Mouse (Mus musculus) lung, postnatal 25 days (tissue): ENCODE measurements around the gene C1qb.

Source experiments
- DNase-seq: peaks from one replicate; pipeline ENCODE4 v3.0.0; 2022; ENCODE audit warnings: low spot score

C1qb gene

DNA sequence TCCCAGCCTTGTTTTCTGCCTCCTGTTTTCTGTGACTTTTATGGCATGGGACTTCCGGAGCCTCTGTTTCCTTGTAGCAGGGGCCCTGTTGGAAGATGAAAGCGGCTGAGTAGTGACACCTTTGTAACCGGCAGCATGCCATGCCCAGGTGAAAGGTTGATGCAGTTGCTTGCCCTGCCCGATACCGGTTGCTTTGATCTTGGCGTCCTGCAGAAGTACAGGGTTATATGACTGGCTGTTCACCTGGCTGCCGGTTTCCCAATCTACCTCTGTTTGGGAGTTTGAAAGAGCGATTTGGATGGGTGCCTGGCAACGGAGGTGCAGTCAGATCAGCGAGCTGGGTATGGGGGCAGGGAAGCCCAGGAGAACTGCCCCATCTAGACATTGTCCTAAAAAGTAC, 43.2 kb downstream of the C1qb start:
- no peak for DNase-seq

DNA sequence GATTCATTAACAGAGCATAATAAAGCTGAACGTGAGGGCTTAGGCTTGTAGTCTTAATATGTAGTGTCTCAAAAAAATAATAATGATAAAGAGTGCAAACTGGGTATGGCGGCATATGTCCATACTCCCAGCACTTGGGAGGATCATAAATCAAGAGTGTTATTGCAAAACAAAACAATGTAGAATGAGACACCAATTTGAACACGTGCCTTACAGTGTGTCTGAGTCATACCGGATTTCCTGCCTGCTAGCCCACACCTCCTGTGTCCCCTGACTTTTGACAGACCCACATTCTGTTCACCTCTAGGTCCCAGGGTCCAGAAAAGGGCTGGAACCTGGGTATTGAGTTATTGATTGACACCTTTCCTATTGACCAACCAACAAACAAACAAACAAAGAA, 44.0 kb downstream of the C1qb start:
- DNase-seq = no peak

DNA sequence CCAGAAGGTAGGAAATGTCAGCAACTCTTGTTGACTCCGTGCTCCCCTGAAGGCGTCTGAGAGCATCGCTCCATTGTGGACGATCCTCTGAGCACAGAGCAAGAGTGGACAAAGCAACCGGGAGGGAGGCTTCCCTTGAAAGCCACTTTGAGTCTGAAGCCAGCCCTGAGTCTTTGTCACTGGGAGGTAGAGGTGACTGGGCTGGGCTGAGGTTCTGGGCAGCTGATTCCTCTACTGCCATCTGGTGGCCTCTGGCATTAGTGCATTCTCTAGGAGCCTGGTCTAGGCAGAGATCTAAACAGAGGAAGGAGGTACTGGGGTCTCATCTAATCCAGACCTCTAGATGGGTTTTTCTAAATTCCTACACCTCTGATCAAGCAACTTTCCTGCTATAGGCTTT, 44.9 kb downstream of the C1qb start:
- peak; percentile 69 for DNase-seq

DNA sequence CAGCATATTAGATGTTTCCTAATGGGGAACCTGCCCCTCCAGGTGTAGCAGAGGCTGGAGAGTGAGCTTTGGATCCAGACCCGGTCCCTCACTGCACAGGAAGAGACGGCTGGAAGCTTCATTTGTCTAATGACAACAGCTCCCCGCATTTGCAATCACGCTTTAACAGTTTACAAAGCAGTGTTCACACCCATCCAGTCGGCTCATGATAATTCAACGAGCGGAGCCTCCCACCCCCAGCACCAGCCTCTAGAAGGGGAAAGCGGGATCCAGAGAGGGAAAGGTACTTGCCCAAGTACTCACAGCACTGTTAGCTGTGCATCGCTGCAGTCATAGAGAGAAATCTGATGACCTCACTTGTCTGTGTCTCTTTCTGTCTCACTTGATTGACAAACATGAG, 47.5 kb downstream of the C1qb start:
- DNase-seq = no peak

DNA sequence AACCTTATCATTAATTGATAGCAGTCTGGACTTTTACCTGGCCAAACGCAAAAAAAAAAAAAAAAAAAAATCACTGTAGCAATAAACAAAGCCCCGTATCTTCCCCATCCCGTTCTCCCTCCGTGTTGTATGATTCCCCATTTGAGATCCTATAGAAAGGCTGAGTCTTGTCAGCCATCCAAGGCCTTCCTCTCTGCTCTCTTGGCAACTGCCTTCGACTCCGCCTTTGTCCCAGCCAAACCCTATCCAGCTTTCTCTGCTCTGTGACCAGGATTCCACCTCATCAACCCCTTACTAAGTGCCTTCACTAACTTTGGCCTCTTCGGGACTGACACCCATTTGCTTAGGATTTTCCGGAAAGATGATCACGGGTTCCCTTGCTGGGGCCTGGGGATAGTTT, 48.0 kb downstream of the C1qb start:
- DNase-seq = no peak

DNA sequence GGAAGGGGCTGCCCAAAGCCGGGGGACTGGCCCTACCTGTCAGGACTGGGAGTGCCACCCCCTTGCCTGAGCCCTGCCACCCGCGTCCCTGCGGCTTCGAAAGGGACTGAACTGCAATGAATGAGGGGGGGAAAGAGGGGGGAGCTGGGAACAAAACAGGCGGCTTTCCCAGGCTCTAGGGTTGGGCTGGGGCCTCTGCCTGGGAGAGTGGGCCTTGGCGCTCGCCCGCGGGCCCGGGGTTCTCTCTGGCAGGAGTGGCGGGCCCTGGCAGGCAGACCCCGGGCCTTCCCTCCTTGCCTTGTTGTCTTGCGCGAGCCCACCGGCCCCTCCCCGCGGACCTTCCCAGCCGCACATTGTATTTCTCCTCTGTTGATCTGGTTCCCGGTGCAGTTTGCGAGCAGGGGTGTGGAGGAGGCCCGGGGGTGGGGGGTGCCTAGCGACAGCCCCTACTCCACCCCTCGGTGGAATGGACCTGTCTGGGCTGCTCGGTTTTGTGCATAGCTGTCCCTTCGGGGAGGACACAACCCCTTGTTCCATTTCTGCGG, 49.5 kb downstream of the C1qb start:
- DNase-seq = no peak

DNA sequence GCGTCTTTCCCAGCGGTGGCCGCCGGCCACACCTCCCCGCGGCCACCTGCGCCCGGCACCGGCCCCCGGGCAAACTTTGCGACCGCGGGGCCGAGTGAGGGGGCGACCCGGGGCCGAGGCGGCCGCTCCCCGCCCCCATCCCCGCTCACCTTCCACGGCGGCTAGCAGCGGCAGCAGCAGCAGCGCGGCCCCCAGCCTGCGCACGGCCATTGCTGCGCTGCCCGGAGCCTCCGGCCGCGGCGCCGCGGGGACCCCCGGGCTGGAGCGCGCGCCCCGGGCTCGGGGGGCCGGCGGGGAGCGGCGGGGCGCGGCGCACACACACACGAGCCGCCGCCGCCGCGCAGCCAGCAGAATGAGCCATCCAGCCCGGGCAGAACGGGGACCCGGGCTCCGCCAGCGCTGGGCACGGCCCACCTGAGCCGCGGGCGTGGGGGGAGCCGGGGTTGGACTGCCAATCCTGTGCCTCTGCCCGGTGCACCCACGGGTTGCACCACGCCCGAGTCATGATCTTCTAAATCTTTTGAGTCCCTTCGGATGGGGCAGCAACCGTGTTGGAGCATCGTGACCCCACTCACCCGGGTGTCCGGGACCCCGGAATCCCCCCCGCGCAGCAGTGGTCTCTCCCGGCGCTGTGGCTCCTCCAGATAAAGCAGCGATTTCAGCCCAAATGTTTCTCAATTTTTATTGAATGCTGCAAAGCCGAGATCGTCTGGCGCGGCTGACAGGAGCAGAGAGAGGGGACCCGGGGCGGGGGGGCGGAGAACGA, 50.2 kb downstream of the C1qb start, which contains the start of gene Ephb2:
Gene Ephb2 (minus strand): TSS at position 368 of the 766 bp plus-strand sequence.
- DNase-seq = peak; percentile 20

DNA sequence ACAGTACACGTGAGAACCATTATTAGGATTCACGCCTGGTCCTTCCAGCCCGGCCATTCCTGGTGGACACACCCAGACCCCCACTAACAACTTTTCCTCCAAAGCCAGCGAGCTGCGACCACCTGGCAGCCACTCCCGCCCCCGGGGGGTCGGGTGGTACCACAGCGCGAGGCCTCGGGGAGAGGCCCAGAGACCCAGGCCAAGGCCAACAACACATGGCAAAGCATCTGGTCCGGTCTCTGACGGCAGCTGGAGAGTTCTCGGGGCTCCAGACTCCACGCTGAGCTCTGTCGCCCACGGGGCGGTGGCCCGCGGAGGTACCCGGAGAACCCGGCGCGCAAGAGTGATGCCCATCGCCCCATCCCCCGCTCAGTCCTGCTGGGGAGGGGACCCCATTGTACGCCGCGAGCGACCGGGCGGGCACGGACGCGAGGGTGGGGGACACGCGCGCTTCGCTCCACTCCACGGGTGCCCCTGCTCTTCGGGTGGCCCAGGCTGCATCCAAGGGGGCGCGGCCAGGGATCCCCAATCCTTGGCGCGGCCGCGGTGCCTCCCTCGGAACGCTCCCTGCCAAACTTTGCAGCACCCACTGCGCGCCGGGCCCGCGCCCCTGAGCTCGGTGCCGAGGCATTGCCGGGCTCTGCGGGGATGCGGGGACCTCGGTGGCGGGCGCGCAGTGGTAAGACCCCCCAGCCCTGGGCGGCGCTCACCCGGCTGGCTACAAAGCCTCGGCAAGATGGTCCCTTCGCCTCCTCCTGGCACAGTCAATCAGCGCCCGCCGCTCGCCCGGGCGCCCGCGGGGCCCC, 51.0 kb downstream of the C1qb start:
- no peak for DNase-seq

DNA sequence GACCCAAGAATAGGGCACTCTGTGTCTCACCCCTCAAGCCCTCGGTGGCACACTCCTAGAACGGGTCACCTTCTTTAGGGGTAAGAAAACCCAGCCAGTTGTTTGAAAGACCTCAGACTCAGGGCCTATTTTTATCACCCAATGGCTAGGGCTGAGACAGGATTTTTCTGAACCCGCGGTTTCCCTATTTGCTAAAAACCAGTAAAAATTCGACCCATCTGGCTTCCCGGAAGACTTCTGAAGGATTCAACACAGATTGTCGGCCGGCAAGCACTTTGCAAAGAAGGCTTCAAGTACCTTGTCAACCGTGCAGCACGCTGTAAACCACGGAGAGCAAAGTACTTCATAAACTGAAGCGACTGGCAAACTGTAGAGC, 51.6 kb downstream of the C1qb start:
- no peak for DNase-seq

DNA sequence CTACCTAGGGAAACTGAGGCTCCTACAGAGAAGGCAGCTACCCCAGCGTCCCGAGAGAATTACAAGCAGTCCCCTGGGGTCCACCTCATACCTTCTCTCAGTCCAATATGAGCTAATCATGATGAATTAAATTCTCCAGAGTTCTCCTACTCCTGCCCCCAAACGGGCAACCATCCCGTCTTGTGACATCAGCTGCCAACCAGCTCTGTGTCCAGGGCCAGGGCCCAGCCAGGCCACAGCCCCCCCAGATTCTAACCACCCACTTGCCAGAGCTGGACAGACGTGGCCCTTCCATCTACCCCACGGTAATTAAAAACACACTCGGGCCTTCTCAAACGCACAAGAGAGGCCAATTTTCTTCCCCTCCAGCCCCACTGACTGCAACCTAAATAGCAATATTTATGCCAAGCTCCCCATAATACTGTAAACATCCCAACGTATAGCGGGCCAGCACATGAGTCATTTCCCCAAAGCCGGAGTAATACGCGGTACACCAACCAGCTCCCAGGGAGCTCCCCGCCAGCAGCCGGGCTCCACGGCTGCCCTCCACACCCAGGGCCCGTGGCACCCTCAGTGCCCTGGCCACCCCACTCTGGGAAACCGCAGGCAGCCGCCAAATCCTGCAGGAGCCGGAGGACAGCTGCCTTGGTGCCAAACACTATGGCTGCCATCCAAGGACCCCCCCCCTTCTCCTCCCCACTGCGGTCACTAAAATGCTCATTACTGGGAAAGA, 52.2 kb downstream of the C1qb start:
- DNase-seq = no peak

DNA sequence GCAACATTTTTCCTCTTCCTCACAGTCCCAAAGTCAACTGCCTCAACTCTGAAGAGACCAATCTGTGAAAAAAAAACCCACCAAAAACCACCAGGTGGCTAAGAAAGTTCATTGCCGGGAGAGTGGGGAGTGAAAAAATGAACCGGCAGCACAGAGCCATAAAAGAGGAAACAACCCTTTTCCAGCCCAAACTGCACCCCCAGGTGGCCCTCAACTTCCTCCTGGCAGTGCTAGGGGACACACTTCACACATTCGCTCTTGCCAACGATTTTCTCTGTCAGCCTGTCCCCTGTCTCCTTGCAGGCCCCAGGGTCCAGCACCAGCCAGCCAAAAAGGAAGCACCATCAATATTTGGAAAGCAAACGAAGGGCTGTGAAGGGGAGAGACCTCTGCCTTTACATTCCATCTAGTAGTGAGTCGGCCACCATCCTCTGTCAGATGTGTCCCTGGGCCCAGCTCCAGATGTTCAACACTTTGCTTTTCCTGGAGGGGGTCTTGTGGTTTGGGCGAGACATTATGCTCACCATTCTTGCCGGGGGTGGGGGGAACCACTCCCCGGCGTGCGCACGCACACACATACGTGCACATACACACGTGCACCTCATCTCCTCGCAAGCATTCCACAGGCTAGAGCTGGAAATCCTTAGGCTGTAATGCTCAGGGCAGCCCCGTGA, 53.3 kb downstream of the C1qb start:
- no peak for DNase-seq

DNA sequence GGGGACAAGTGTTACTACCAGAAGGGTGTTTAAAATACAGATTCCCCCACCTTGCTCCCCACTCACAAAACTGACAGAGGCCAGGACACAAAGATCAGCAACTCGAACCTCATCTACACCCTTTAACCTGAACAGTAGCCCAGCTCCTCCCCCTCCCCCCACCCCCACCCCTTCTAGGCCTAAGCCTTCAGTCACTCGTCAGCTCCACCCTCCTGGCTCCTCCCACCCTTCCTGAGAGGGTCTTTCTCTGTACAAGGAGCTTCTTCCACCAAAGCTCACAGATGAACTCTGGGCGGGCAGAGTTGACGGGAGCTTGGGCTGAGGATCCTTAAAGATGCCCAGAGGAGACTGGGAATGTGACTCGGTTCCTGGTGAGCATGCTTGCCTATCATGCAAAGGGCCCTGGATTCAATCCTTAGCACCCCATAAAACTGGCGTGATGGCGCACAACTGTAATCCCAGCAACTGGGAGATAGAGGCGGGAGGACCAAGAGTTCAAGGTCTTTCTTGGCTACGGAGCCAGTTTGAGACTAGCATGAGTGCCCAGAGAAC, 55.6 kb downstream of the C1qb start:
- no peak for DNase-seq
